Mouse (Mus musculus): Measurements from ENCODE around the gene Tceanc. TPM values are rescaled to one million over a fixed set of nuclear protein-coding genes. Genes with fewer than 3 reads are reported as not detected.

Gene Tceanc
- polyA plus RNA-seq, 1 experiment from 2014 or later, result 3.9 TPM

GRCm38 (mm10) chrX:166509761-166510738 lies 8.3 kb downstream of the Tceanc start:
- Histone ChIP-seq H3K4me2 (ENCODE audit: low read length) (peak overlapping the region; percentile 55), H3K9ac (ENCODE audit: low read depth, low read length) (peak overlapping the region; percentile 80), H3K4me3 (ENCODE audit: low read length) (peak overlapping the region; percentile 56), H3K27me3 (replicated peaks; ENCODE audit: control insufficient read depth, insufficient read depth, low read length) (no peaks in the 10 kb centered on the region), H3K9me3 (ENCODE audit: control insufficient read depth, low read length) (no peaks in the 10 kb centered on the region), H3K27ac (ENCODE audit: low read depth, low read length) (peak overlapping the region; percentile 98), H3K4me1 (ENCODE audit: control insufficient read depth, insufficient read depth, low read depth, low read length) (no peaks in the 10 kb centered on the region), H3K36me3 (ENCODE audit: control insufficient read depth, insufficient read depth, low read length) (no peaks in the 10 kb centered on the region)
- 17% methylated on average over 37 of the region's 65 CpGs for WGBS
- ATAC-seq, result peak; percentile 99

GRCm38 (mm10) chrX:166504421-166504820 lies 13.9 kb downstream of the Tceanc start:
- no peaks in the 10 kb centered on the region for H3K36me3 ChIP-seq (ENCODE audit: control insufficient read depth, insufficient read depth, low read length)
- H3K27me3 ChIP-seq (replicated peaks; ENCODE audit: control insufficient read depth, insufficient read depth, low read length), result no peaks in the 10 kb centered on the region
- no peak overlapping the region for H3K4me3 ChIP-seq (ENCODE audit: low read length)
- H3K9me3 ChIP-seq (ENCODE audit: control insufficient read depth, low read length), result no peaks in the 10 kb centered on the region
- no peak overlapping the region for H3K9ac ChIP-seq (ENCODE audit: low read depth, low read length)
- ATAC-seq, result no peak
- WGBS, result 80% methylated on average over 2 of the region's 2 CpGs
- H3K4me2 ChIP-seq (ENCODE audit: low read length), result no peak overlapping the region
- H3K4me1 ChIP-seq (ENCODE audit: control insufficient read depth, insufficient read depth, low read depth, low read length), result no peaks in the 10 kb centered on the region
- no peak overlapping the region for H3K27ac ChIP-seq (ENCODE audit: low read depth, low read length)

GRCm38 (mm10) chrX:166499496-166500190 lies 18.7 kb downstream of the Tceanc start:
- Histone ChIP-seq H3K9ac (ENCODE audit: low read depth, low read length) (no peak overlapping the region), H3K4me1 (ENCODE audit: control insufficient read depth, insufficient read depth, low read depth, low read length) (no peaks in the 10 kb centered on the region), H3K9me3 (ENCODE audit: control insufficient read depth, low read length) (no peaks in the 10 kb centered on the region), H3K36me3 (ENCODE audit: control insufficient read depth, insufficient read depth, low read length) (no peaks in the 10 kb centered on the region), H3K27ac (ENCODE audit: low read depth, low read length) (no peak overlapping the region), H3K27me3 (replicated peaks; ENCODE audit: control insufficient read depth, insufficient read depth, low read length) (no peaks in the 10 kb centered on the region), H3K4me2 (ENCODE audit: low read length) (no peak overlapping the region), H3K4me3 (ENCODE audit: low read length) (no peak overlapping the region)
- no peak for ATAC-seq
- WGBS, result 67% methylated on average over 1 of the region's 1 CpGs

- H3K4me1 ChIP-seq (ENCODE audit: control insufficient read depth, insufficient read depth, low read depth, low read length), result no peaks in the 10 kb centered on the region
- H3K9ac ChIP-seq (ENCODE audit: low read depth, low read length), result no peak overlapping the region
- no peaks in the 10 kb centered on the region for H3K36me3 ChIP-seq (ENCODE audit: control insufficient read depth, insufficient read depth, low read length)
- no peak overlapping the region for H3K4me3 ChIP-seq (ENCODE audit: low read length)
- WGBS, result 34% methylated on average over 4 of the region's 4 CpGs
- no peaks in the 10 kb centered on the region for H3K9me3 ChIP-seq (ENCODE audit: control insufficient read depth, low read length)
- H3K27me3 ChIP-seq (replicated peaks; ENCODE audit: control insufficient read depth, insufficient read depth, low read length), result no peaks in the 10 kb centered on the region
- no peak overlapping the region for H3K4me2 ChIP-seq (ENCODE audit: low read length)
- no peak overlapping the region for H3K27ac ChIP-seq (ENCODE audit: low read depth, low read length)
- ATAC-seq, result peak; percentile 40; the same call in 1 of the 2 replicates
These were observed 20.6 kb downstream of the Tceanc start for GRCm38 (mm10) chrX:166497771-166498170.

- no peaks in the 10 kb centered on the region for H3K27me3 ChIP-seq (replicated peaks; ENCODE audit: control insufficient read depth, insufficient read depth, low read length)
These were observed 23.3 kb downstream of the Tceanc start for GRCm38 (mm10) chrX:166495052-166495451.

GRCm38 (mm10) chrX:166479365-166479983 lies 38.9 kb downstream of the Tceanc start, which contains the start of gene Rab9:
Gene Rab9 (minus strand): TSS chrX:166479867.
- Histone ChIP-seq H3K4me3 (ENCODE audit: low read length) (peak within 1 kb of the TSS; percentile 61), H3K9me3 (ENCODE audit: control insufficient read depth, low read length) (no peaks in the 10 kb centered on the region), H3K36me3 (ENCODE audit: control insufficient read depth, insufficient read depth, low read length) (no peaks in the 10 kb centered on the region), H3K27ac (ENCODE audit: low read depth, low read length) (peak within 1 kb of the TSS; percentile 82), H3K4me2 (ENCODE audit: low read length) (peak within 1 kb of the TSS; percentile 61), H3K9ac (ENCODE audit: low read depth, low read length) (peak within 1 kb of the TSS; percentile 77), H3K4me1 (ENCODE audit: control insufficient read depth, insufficient read depth, low read depth, low read length) (no peaks in the 10 kb centered on the region; the same call in none of the 2 replicates), H3K27me3 (replicated peaks; ENCODE audit: control insufficient read depth, insufficient read depth, low read length) (no peaks in the 10 kb centered on the region)
- peak; percentile 99 for ATAC-seq
- 18% methylated on average over 34 of the region's 41 CpGs for WGBS

More at GRCm38 (mm10) chrX:166495052-166495451, 23.3 kb downstream of the Tceanc start:
- ATAC-seq, result no peak
- H3K9me3 ChIP-seq (ENCODE audit: control insufficient read depth, low read length), result no peaks in the 10 kb centered on the region
- no peak overlapping the region for H3K9ac ChIP-seq (ENCODE audit: low read depth, low read length)
- no peak overlapping the region for H3K4me2 ChIP-seq (ENCODE audit: low read length)
- no peaks in the 10 kb centered on the region for H3K36me3 ChIP-seq (ENCODE audit: control insufficient read depth, insufficient read depth, low read length)
- no peak overlapping the region for H3K27ac ChIP-seq (ENCODE audit: low read depth, low read length)
- 95% methylated on average over 2 of the region's 2 CpGs for WGBS
- H3K4me3 ChIP-seq (ENCODE audit: low read length), result no peak overlapping the region
- H3K4me1 ChIP-seq (ENCODE audit: control insufficient read depth, insufficient read depth, low read depth, low read length), result no peaks in the 10 kb centered on the region

- no peaks in the 10 kb centered on the region; the same call in none of the 2 replicates for H3K4me1 ChIP-seq (ENCODE audit: control insufficient read depth, insufficient read depth, low read depth, low read length)
- no peaks in the 10 kb centered on the region for H3K9me3 ChIP-seq (ENCODE audit: control insufficient read depth, low read length)
- peak overlapping the region; percentile 77 for H3K9ac ChIP-seq (ENCODE audit: low read depth, low read length)
- H3K36me3 ChIP-seq (ENCODE audit: control insufficient read depth, insufficient read depth, low read length), result no peaks in the 10 kb centered on the region
- peak overlapping the region; percentile 61 for H3K4me2 ChIP-seq (ENCODE audit: low read length)
- peak; percentile 44 for ATAC-seq
- no peaks in the 10 kb centered on the region for H3K27me3 ChIP-seq (replicated peaks; ENCODE audit: control insufficient read depth, insufficient read depth, low read length)
- WGBS, result 17% methylated on average over 28 of the region's 28 CpGs
- H3K4me3 ChIP-seq (ENCODE audit: low read length), result peak overlapping the region; percentile 61
- peak overlapping the region; percentile 82 for H3K27ac ChIP-seq (ENCODE audit: low read depth, low read length)
These were observed 39.6 kb downstream of the Tceanc start for GRCm38 (mm10) chrX:166478631-166479364.

GRCm38 (mm10) chrX:166477393-166477792 lies 41.0 kb downstream of the Tceanc start:
- H3K4me2 ChIP-seq (ENCODE audit: low read length), result peak overlapping the region; percentile 61
- H3K4me3 ChIP-seq (ENCODE audit: low read length), result peak overlapping the region; percentile 14; the same call in 1 of the 2 replicates
- ATAC-seq, result no peak
- no peak overlapping the region; the same call in 1 of the 2 replicates for H3K9ac ChIP-seq (ENCODE audit: low read depth, low read length)
- H3K27ac ChIP-seq (ENCODE audit: low read depth, low read length), result no peak overlapping the region
- 62% methylated on average over 6 of the region's 6 CpGs for whole genome bisulfite sequencing
- no peaks in the 10 kb centered on the region; the same call in none of the 2 replicates for H3K4me1 ChIP-seq (ENCODE audit: control insufficient read depth, insufficient read depth, low read depth, low read length)
- H3K36me3 ChIP-seq (ENCODE audit: control insufficient read depth, insufficient read depth, low read length), result no peaks in the 10 kb centered on the region
- H3K27me3 ChIP-seq (replicated peaks; ENCODE audit: control insufficient read depth, insufficient read depth, low read length), result no peaks in the 10 kb centered on the region
- H3K9me3 ChIP-seq (ENCODE audit: control insufficient read depth, low read length), result no peaks in the 10 kb centered on the region

All from hindbrain, embryonic 16.5 days (tissue).